Mouse (Mus musculus) limb, embryonic 15.5 days (tissue): ENCODE data around the gene Dnajc30. TPM values are rescaled to one million over a fixed set of nuclear protein-coding genes. Genes with fewer than 3 reads are reported as not detected.

Experiments used
- ATAC-seq: fragments of 200-750 bp; cut with Nextera tagmentation; 2 replicates; pipeline ENCODE4 v1.8.0; 2017; ENCODE audit warnings: low read depth, moderate TSS enrichment; ENCODE audit not compliant: insufficient number of reproducible peaks, low FRiP score, low TSS enrichment
- H3K27ac ChIP-seq: fragments of 300-500 bp; sonication (generic); 2 replicates; pipeline ENCODE4 v1.5.1; 2015; ENCODE audit warnings: moderate library complexity, mild to moderate bottlenecking, inconsistent platforms
- H3K27me3 ChIP-seq: fragments of 300-500 bp; sonication (generic); 2 replicates; pipeline ENCODE4 v1.6.1; 2015; ENCODE audit warnings: inconsistent platforms
- H3K36me3 ChIP-seq: fragments of 300-500 bp; sonication (generic); 2 replicates; pipeline ENCODE4 v1.6.1; 2015; ENCODE audit warnings: inconsistent platforms
- H3K4me1 ChIP-seq: fragments of 300-500 bp; sonication (generic); 2 replicates; pipeline ENCODE4 v1.6.1; 2015; ENCODE audit warnings: inconsistent platforms
- H3K4me2 ChIP-seq: fragments of 300-500 bp; sonication (generic); 2 replicates; pipeline ENCODE4 v1.6.1; 2015; ENCODE audit warnings: mild to moderate bottlenecking, inconsistent platforms
- H3K4me3 ChIP-seq: fragments of 300-500 bp; sonication (generic); 2 replicates; pipeline ENCODE4 v1.5.1; 2015; ENCODE audit warnings: mild to moderate bottlenecking, inconsistent platforms
- H3K9ac ChIP-seq: fragments of 300-500 bp; sonication (generic); 2 replicates; pipeline ENCODE4 v1.6.1; 2015; ENCODE audit warnings: inconsistent platforms
- H3K9me3 ChIP-seq: fragments of 300-500 bp; sonication (generic); 2 replicates; pipeline ENCODE4 v1.6.1; 2016; ENCODE audit warnings: inconsistent platforms
- WGBS: fragments of 180-500 bp; shearing (Covaris S2); methylation state at CpG from one replicate; pipeline ENCODE4 v1.1.7; 2015; 5-methylcytosine and 5-hydroxymethylcytosine counted together
- polyA plus RNA-seq: library from polyadenylated mRNA; unstranded; fragments of >200 nt; fragmentation: Nextera tagmentation; extraction: Ambion mirVana; gene quantifications from 2 replicates; pipeline ENCODE4 v1.2.1, GENCODE M21; 2015

Dnajc30 gene
- polyA plus RNA-seq, 1 experiment from 2014 or later: 33.3 TPM

DNA sequence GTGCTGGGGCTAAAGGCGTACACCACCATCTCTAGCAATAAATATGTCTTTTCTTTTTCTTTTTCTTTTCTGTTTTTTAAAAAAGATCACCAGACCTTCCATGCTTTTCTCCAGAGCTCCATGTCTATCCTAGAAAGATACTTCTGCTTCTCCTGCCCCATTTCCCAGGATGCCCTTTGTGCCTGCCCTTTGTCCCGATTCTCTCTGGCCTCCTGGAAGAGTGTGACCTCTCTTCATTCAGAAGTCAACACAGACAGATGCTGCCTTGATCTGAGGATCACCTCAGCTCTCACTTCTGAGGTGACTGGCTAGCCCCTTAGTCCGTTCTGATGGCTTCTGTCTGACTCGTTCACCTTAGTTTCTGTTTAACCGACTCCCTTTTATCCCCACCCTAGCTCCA lies 16.5 kb downstream of the Dnajc30 start:
- H3K27me3 ChIP-seq: no peaks in the 10 kb centered on the region
- no peaks in the 10 kb centered on the region for H3K36me3 ChIP-seq
- no peak for ATAC-seq
- WGBS: 88% methylated on average over 5 of the region's 5 CpGs
- no peaks in the 10 kb centered on the region for H3K9me3 ChIP-seq
- no peak overlapping the region for H3K4me2 ChIP-seq
- no peak overlapping the region for H3K4me3 ChIP-seq
- H3K27ac ChIP-seq: no peak overlapping the region
- no peak overlapping the region for H3K9ac ChIP-seq
- peaks cover 15% of the 10 kb centered on the region for H3K4me1 ChIP-seq

- no peak for ATAC-seq
- no peak overlapping the region for H3K27ac ChIP-seq
- H3K9ac ChIP-seq: no peak overlapping the region
- H3K27me3 ChIP-seq: peaks cover 37% of the 10 kb centered on the region
- 25% methylated on average over 4 of the region's 4 CpGs for WGBS
- H3K4me1 ChIP-seq: peaks cover 7% of the 10 kb centered on the region
- no peaks in the 10 kb centered on the region for H3K9me3 ChIP-seq
- H3K4me2 ChIP-seq: no peak overlapping the region
- no peak overlapping the region for H3K4me3 ChIP-seq
- no peaks in the 10 kb centered on the region for H3K36me3 ChIP-seq
Measured at GRCm38 (mm10) chr5:135086871-135087270, 22.9 kb downstream of the Dnajc30 start.

DNA sequence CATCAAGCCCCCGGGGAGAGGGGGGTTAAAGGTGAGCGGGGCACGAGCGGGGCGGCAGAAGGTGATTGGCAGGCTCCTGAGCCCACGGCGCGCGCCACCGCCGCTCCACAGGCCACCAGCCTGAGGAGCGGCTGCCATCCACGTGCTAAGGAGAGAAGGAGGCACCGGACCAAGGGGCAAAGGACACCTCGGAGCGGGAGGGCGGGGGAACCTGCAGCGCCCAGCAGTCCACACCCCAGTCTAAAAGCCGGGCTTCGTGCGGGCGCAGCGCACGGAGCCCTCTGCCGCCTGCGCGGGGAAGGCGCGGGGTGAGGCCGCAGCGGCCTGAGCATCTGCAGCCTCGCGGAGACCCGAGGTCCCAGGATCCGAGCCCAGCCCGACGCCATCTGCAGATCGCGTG lies 25.7 kb downstream of the Dnajc30 start, which contains the start of gene Mlxipl:
TSS of gene Mlxipl (plus strand) at position 238 of the 400 bp plus-strand sequence.
- peaks cover 50% of the 10 kb centered on the region for H3K27me3 ChIP-seq
- no peaks in the 10 kb centered on the region for H3K36me3 ChIP-seq
- H3K27ac ChIP-seq: no peak within 1 kb of the TSS
- ATAC-seq: no peak
- H3K9me3 ChIP-seq: no peaks in the 10 kb centered on the region
- H3K4me1 ChIP-seq: peaks cover 7% of the 10 kb centered on the region
- peak within 1 kb of the TSS; percentile 21 for H3K4me3 ChIP-seq
- WGBS: 2% methylated on average over 36 of the region's 39 CpGs
- no peak within 1 kb of the TSS for H3K9ac ChIP-seq
- H3K4me2 ChIP-seq: peak within 1 kb of the TSS; percentile 48

DNA sequence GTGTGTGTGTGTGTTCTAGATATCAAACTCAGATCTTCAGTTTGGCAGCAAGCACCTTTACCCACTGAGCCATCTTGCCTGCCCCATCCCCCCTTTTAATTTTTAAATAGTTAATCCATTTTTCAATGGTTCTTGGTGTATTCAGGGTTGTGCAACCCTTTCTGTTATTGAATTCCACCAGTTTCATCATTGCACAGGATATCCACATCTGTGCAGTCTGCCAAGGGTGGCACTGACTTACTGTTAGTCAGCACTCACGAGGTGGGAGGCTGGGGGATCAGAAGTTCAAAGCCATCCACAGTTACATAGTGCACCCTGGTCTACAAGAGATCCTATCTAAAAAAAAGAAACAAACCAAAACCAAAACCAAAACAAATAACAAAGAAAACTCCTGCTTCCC lies 37.0 kb downstream of the Dnajc30 start:
- Histone ChIP-seq H3K9me3 (no peaks in the 10 kb centered on the region), H3K27ac (no peak overlapping the region), H3K27me3 (peaks cover 19% of the 10 kb centered on the region; the same call in 1 of the 2 replicates), H3K36me3 (no peaks in the 10 kb centered on the region), H3K9ac (no peak overlapping the region), H3K4me3 (no peak overlapping the region), H3K4me2 (no peak overlapping the region), H3K4me1 (no peaks in the 10 kb centered on the region)
- WGBS: 63% methylated on average over 1 of the region's 1 CpGs
- ATAC-seq: no peak

DNA sequence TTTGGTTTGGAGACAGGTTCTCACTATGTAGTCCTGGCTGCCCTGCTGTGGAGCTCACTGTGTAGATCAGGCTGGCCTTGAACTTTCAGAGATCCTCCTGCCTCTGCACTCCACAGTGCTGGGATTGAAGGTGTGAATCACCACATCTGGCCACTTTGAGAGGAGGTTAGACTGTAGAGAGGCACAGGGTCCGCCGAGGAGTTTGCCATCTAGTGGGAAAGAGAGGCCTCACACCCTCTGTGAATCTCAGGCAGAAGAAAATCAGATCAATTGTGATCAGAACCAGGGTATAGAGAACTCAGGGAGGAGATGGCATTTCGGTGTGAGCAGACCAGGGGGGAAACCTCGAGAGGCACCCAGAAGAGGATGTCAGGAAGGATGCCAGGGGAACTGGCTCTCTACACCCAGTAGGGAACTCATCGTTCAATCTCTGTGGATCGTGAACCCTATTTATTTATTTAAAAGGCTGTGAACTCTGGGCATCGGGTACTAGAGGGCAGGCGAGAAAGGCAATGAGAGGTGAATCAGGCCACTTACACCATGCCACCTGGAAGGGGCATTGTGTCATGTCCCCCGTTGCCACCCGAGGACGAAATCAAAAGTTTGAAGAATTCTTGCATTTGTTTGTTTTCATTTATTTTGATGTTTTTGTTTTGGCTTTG lies 40.1 kb downstream of the Dnajc30 start:
- no peak overlapping the region for H3K9ac ChIP-seq
- H3K4me1 ChIP-seq: peaks cover 21% of the 10 kb centered on the region
- peaks cover 49% of the 10 kb centered on the region for H3K27me3 ChIP-seq
- H3K4me2 ChIP-seq: no peak overlapping the region
- 67% methylated on average over 11 of the region's 11 CpGs for WGBS
- no peak for ATAC-seq
- H3K9me3 ChIP-seq: no peaks in the 10 kb centered on the region
- H3K36me3 ChIP-seq: no peaks in the 10 kb centered on the region
- H3K27ac ChIP-seq: no peak overlapping the region
- H3K4me3 ChIP-seq: no peak overlapping the region

- Histone ChIP-seq H3K27ac (no peak overlapping the region), H3K27me3 (peaks cover 58% of the 10 kb centered on the region)
- ATAC-seq: peak; percentile 59; the same call in 1 of the 2 replicates
Measured at GRCm38 (mm10) chr5:135106758-135107256, 42.8 kb downstream of the Dnajc30 start.

GRCm38 (mm10) chr5:135107521-135108501 lies 43.8 kb downstream of the Dnajc30 start:
- peaks cover 21% of the 10 kb centered on the region for H3K4me1 ChIP-seq
- H3K27me3 ChIP-seq: peaks cover 58% of the 10 kb centered on the region
- ATAC-seq: 0 out of 2 replicates have a peak, but pooled peaks have one; percentile 8
- no peak overlapping the region for H3K9ac ChIP-seq
- H3K27ac ChIP-seq: no peak overlapping the region
- H3K4me3 ChIP-seq: peak overlapping the region; percentile 50
- H3K9me3 ChIP-seq: no peaks in the 10 kb centered on the region
- peak overlapping the region; percentile 90 for H3K4me2 ChIP-seq
- H3K36me3 ChIP-seq: no peaks in the 10 kb centered on the region
- WGBS: 7% methylated on average over 40 of the region's 40 CpGs

More at GRCm38 (mm10) chr5:135106758-135107256, 42.8 kb downstream of the Dnajc30 start:
- Histone ChIP-seq H3K4me3 (peak overlapping the region; percentile 50), H3K4me2 (peak overlapping the region; percentile 90), H3K9ac (no peak overlapping the region), H3K9me3 (no peaks in the 10 kb centered on the region), H3K36me3 (no peaks in the 10 kb centered on the region), H3K4me1 (peaks cover 21% of the 10 kb centered on the region)
- WGBS: under 1% methylated on average over 48 of the region's 48 CpGs

DNA sequence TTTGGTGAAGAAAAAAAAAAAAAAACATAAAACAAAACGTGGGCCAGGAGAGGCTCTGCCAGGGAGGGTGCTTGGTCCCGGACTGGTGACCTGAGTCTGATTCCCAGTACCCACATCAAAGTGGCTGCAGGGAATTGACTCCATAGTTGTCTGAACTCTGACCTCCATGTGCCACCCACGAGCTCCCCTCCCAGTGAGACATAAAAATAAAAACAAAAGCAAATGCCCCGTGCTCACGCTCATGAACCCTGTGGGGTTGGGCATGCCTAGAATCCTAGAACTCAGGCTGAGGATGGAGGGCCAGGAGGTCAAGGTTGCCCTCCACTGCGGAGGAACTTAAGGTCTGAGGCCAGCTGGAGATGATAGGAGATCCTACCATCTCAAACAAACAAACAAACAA lies 45.0 kb downstream of the Dnajc30 start:
- WGBS: 48% methylated on average over 6 of the region's 6 CpGs
- H3K4me1 ChIP-seq: peaks cover 21% of the 10 kb centered on the region
- no peak overlapping the region for H3K9ac ChIP-seq
- no peak overlapping the region for H3K4me2 ChIP-seq
- no peak overlapping the region for H3K4me3 ChIP-seq
- no peak overlapping the region for H3K27ac ChIP-seq
- no peaks in the 10 kb centered on the region for H3K9me3 ChIP-seq
- no peak for ATAC-seq
- no peaks in the 10 kb centered on the region for H3K36me3 ChIP-seq
- peaks cover 57% of the 10 kb centered on the region for H3K27me3 ChIP-seq

- H3K27me3 ChIP-seq: peaks cover 54% of the 10 kb centered on the region
- 87% methylated on average over 3 of the region's 3 CpGs for WGBS
- H3K9ac ChIP-seq: no peak overlapping the region
- no peak for ATAC-seq
- H3K36me3 ChIP-seq: no peaks in the 10 kb centered on the region
- H3K4me3 ChIP-seq: no peak overlapping the region
- H3K27ac ChIP-seq: no peak overlapping the region
- peaks cover 21% of the 10 kb centered on the region for H3K4me1 ChIP-seq
- H3K9me3 ChIP-seq: no peaks in the 10 kb centered on the region
- H3K4me2 ChIP-seq: no peak overlapping the region
Measured at GRCm38 (mm10) chr5:135109426-135109825, 45.4 kb downstream of the Dnajc30 start.

DNA sequence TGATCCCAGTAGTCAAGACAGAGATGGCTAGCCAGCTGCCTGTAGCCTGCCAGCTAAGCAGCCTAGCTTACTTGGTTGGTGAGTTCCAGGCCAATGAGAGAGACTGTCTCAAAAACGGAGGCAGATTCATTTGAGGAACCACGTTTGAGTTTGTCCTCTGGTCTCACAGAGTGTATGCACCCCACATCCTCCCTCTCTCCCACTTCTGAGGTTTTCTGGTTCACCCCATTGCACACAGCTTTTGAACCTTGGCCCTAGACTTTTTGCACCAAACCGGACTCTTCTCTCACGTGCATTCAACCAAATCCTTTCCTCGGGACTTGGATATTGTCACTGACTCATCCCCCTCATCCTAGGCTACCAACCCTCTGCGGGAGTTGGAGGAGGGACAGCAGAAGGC lies 46.0 kb downstream of the Dnajc30 start:
- Histone ChIP-seq H3K4me3 (no peak overlapping the region), H3K27me3 (peaks cover 50% of the 10 kb centered on the region), H3K4me1 (peaks cover 21% of the 10 kb centered on the region), H3K36me3 (no peaks in the 10 kb centered on the region), H3K9me3 (no peaks in the 10 kb centered on the region), H3K27ac (no peak overlapping the region), H3K9ac (no peak overlapping the region), H3K4me2 (no peak overlapping the region)
- ATAC-seq: no peak
- WGBS: 76% methylated on average over 6 of the region's 6 CpGs

- Histone ChIP-seq H3K4me2 (no peak overlapping the region), H3K9me3 (no peaks in the 10 kb centered on the region), H3K27me3 (peaks cover 16% of the 10 kb centered on the region), H3K4me3 (no peak overlapping the region), H3K4me1 (peaks cover 3% of the 10 kb centered on the region; the same call in 1 of the 2 replicates), H3K9ac (no peak overlapping the region), H3K36me3 (no peaks in the 10 kb centered on the region), H3K27ac (no peak overlapping the region)
- no peak for ATAC-seq
- 88% methylated on average over 12 of the region's 12 CpGs for WGBS
Measured at GRCm38 (mm10) chr5:135113782-135114181, 49.8 kb downstream of the Dnajc30 start.
